Mouse (Mus musculus): ENCODE data around the gene Spock2. TPM values are rescaled to one million over a fixed set of nuclear protein-coding genes. Genes with fewer than 3 reads are reported as not detected.

Gene Spock2
- total and polyA plus RNA-seq, 3 experiments: 0.10 to 0.13 TPM; not detected in 1

- Histone ChIP-seq H3K27ac (ENCODE audit: insufficient read depth, low read depth) (no peak overlapping the region), H3K4me1 (ENCODE audit: control insufficient read depth in 1 of 2, insufficient read depth in 2 of 2) (no peaks in the 10 kb centered on the region), H3K4me2 (ENCODE audit: insufficient read depth, low read depth, poor library complexity, severe bottlenecking) (no peak overlapping the region), H3K9ac (ENCODE audit: insufficient read depth, low read depth) (no peak overlapping the region), H3K27me3 (replicated peaks) (peaks cover 11% of the 10 kb centered on the region), H3K79me2 (replicated peaks; ENCODE audit: control insufficient read depth, extremely low read depth, insufficient read depth, poor library complexity, severe bottlenecking) (no peaks in the 10 kb centered on the region), H3K9me3 (replicated peaks; ENCODE audit: low read length) (no peaks in the 10 kb centered on the region), H3K36me3 (replicated peaks in 1 of 2; ENCODE audit: control insufficient read depth in 1 of 2, insufficient read depth in 1 of 2, low read length in 1 of 2) (no peaks in the 10 kb centered on the region), H3K4me3 (replicated peaks in 1 of 3; ENCODE audit: low read depth in 2 of 3, low read length in 2 of 3, poor library complexity in 1 of 3) (no peak overlapping the region)
- no peak for TF ChIP-seq SMC3 (IDR thresholded peaks at IDR 0.05; ENCODE audit: low read depth, low read length)
- TF ChIP-seq MEF2A (IDR thresholded peaks at IDR 0.05; ENCODE audit: borderline replicate concordance, low read depth, low read length): no peak
- no peak for TF ChIP-seq POLR2A (IDR thresholded peaks at IDR 0.05; ENCODE audit: low read depth, low read length)
- no peak for TF ChIP-seq TCF12 (IDR thresholded peaks at IDR 0.05; ENCODE audit: low read depth, low read length)
- TF ChIP-seq KAT2A (IDR thresholded peaks at IDR 0.05; ENCODE audit: insufficient replicate concordance, low read length): no peak
- TF ChIP-seq CHD1 (IDR thresholded peaks at IDR 0.05; ENCODE audit: low read depth, low read length): no peak
- TF ChIP-seq MAX (IDR thresholded peaks at IDR 0.05; ENCODE audit: low read length): no peak
- no peak for TF ChIP-seq MAFK (IDR thresholded peaks at IDR 0.05; ENCODE audit: insufficient replicate concordance, low read length)
- no peak for TF ChIP-seq RCOR1 (conservative IDR thresholded peaks at IDR 0.05; ENCODE audit: low read depth, low read length)
- dilution Hi-C loops (cut with MboI; ENCODE audit: extremely low pct_ligation_motif_present, extremely low pct_unique_long_range_greater_than_20kb, low sequenced_read_pairs) (no loop called here), in situ Hi-C loops (cut with MboI; ENCODE audit: low pct_ligation_motif_present, low pct_unique_long_range_greater_than_20kb, low sequenced_read_pairs) (no loop called here)
- DNase-seq (ENCODE audit: extremely low read depth): no peak
Measured at GRCm38 (mm10) chr10:60113965-60114690, 8.1 kb downstream of the Spock2 start.

GRCm38 (mm10) chr10:60115345-60116185 is 9.5 kb downstream of the Spock2 start:
- no peak overlapping the region for H3K4me2 ChIP-seq (ENCODE audit: insufficient read depth, low read depth, poor library complexity, severe bottlenecking)
- no peak overlapping the region for H3K9ac ChIP-seq (ENCODE audit: insufficient read depth, low read depth)
- DNase-seq (ENCODE audit: extremely low read depth): no peak
- H3K9me3 ChIP-seq (replicated peaks; ENCODE audit: low read length): no peaks in the 10 kb centered on the region
- H3K27me3 ChIP-seq (replicated peaks): peaks cover 15% of the 10 kb centered on the region
- TF ChIP-seq HCFC1 (IDR thresholded peaks at IDR 0.05; ENCODE audit: low read depth, low read length) (no peak), ZKSCAN1 (IDR thresholded peaks at IDR 0.05; ENCODE audit: borderline replicate concordance, low read depth, low read length) (no peak), ZNF384 (IDR thresholded peaks at IDR 0.05; ENCODE audit: low read depth, low read length) (no peak), ELF1 (IDR thresholded peaks at IDR 0.05; ENCODE audit: low read depth, low read length) (0 out of 2 replicates have a peak, but pooled peaks have one; percentile 36), E2F4 (IDR thresholded peaks at IDR 0.05; ENCODE audit: insufficient replicate concordance, low read depth, low read length) (no peak), JUND (conservative IDR thresholded peaks at IDR 0.05; ENCODE audit: low read depth, low read length) (no peak), USF1 (IDR thresholded peaks at IDR 0.05; ENCODE audit: low read depth, low read length) (no peak), MAZ (IDR thresholded peaks at IDR 0.05; ENCODE audit: low read depth, low read length) (no peak)
- no peaks in the 10 kb centered on the region for H3K36me3 ChIP-seq (replicated peaks in 1 of 2; ENCODE audit: control insufficient read depth in 1 of 2, insufficient read depth in 1 of 2, low read length in 1 of 2)
- dilution Hi-C loops (cut with MboI; ENCODE audit: extremely low pct_ligation_motif_present, extremely low pct_unique_long_range_greater_than_20kb, low sequenced_read_pairs): no loop called here
- H3K4me1 ChIP-seq (ENCODE audit: control insufficient read depth in 1 of 2, insufficient read depth in 2 of 2): no peaks in the 10 kb centered on the region
- H3K27ac ChIP-seq (ENCODE audit: insufficient read depth, low read depth): no peak overlapping the region
- no peak overlapping the region for H3K4me3 ChIP-seq (replicated peaks in 1 of 3; ENCODE audit: low read depth in 2 of 3, low read length in 2 of 3, poor library complexity in 1 of 3)
- in situ Hi-C loops (cut with MboI; ENCODE audit: low pct_ligation_motif_present, low pct_unique_long_range_greater_than_20kb, low sequenced_read_pairs): no loop called here
- no peaks in the 10 kb centered on the region for H3K79me2 ChIP-seq (replicated peaks; ENCODE audit: control insufficient read depth, extremely low read depth, insufficient read depth, poor library complexity, severe bottlenecking)

Data from CH12.LX (cell line).